Mouse (Mus musculus) thymus, adult 2 months (tissue): ENCODE results near the gene Strada.

Experiments used
- CTCF ChIP-seq: fragments of 200-500 bp; IDR thresholded peaks from 2 replicates; pipeline ENCODE4 v1.5.1; 2012; ENCODE audit warnings: mild to moderate bottlenecking, control low read depth, low read length, moderate library complexity, borderline replicate concordance; ENCODE audit not compliant: control insufficient read depth, poor library complexity, insufficient read depth; ENCODE audit errors: extremely low read depth
- POLR2A ChIP-seq: fragments of 200-500 bp; IDR thresholded peaks from 2 replicates; pipeline ENCODE4 v1.6.1; 2012; ENCODE audit warnings: mild to moderate bottlenecking, low read length, control low read depth, moderate library complexity; ENCODE audit not compliant: control insufficient read depth, poor library complexity, insufficient read depth; ENCODE audit errors: extremely low read depth

DNA sequence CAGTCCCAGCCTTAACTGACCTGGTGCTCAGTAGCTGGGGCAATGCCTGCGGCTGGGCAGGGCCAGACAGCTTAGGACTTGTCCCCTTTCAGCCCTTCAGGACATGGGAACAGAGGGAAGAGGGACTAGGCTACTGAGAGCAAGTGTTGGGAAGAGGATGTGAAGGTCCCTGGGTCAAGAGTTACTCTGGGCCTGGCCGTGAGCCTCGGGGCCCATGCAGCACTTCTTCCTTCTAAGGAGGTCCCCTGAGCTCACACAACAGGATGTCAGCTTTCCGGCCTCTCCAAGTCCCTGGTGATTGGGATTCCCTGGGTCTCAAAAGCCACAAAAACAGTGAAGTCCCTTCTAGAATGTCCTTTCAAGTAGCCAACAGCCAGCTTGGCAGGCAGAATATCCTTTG is 38.4 kb downstream of the Strada start:
- TF ChIP-seq POLR2A, result no peak
- TF ChIP-seq CTCF, result no peak
